Mouse (Mus musculus) CD4-positive, CD25-positive, alpha-beta regulatory T cell, adult 4 months (primary cell): ENCODE measurements around the gene Olfr206. TPM values are rescaled to one million over a fixed set of nuclear protein-coding genes. Genes with fewer than 3 reads are reported as not detected.
A peak's percentile ranks its signal among the peaks of the same experiment; 100 is the strongest.
"Not testable (repeated sequence)": the region's sequence is repeated elsewhere in the genome, so short reads cannot be mapped to it uniquely, and the experiment has no call there.

Experiments
- ATAC-seq: one replicate; pipeline ENCODE4 v1.8.0; 2017
- polyA plus RNA-seq, 2 experiments: library from polyadenylated mRNA; unstranded; fragments of 100-300 nt; shearing (Covaris generic); gene quantifications; one replicate each; pipeline ENCODE4 v1.2.1; 2017

The Olfr206 gene
- not detected for polyA plus RNA-seq

GRCm38 (mm10) chr16:59349146-59349545 lies at the start of gene Olfr206:
Gene Olfr206, minus strand, starts transcription at chr16:59349246.
- no peak for ATAC-seq

- ATAC-seq: peak; percentile 43
Observed at GRCm38 (mm10) chr16:59393300-59393699, 44.3 kb upstream of the Olfr206 start.

GRCm38 (mm10) chr16:59363893-59364292 lies 14.8 kb upstream of the Olfr206 start, which contains the start of gene Olfr209:
Gene Olfr209, minus strand, starts transcription at chr16:59363993.
- no peak for ATAC-seq

- ATAC-seq: no peak
Observed at GRCm38 (mm10) chr16:59331038-59331437, 18.0 kb downstream of the Olfr206 start, which contains the start of gene Olfr205. Gene Olfr205, minus strand, starts transcription at chr16:59331138.

GRCm38 (mm10) chr16:59323262-59323661 lies 25.8 kb downstream of the Olfr206 start:
- ATAC-seq: not testable (repeated sequence)

- ATAC-seq: no peak
Observed at GRCm38 (mm10) chr16:59318148-59318547, 30.9 kb downstream of the Olfr206 start, which contains the start of gene Olfr204. Gene Olfr204, minus strand, starts transcription at chr16:59318248.

GRCm38 (mm10) chr16:59298581-59298980 lies 50.5 kb downstream of the Olfr206 start, which contains the start of gene Olfr203:
Gene Olfr203, plus strand, starts transcription at chr16:59298881.
- no peak for ATAC-seq

Other genes with a start within 250 kb of the Olfr206 start
- gene Olfr193, start 237.4 kb downstream of the Olfr206 start, polyA plus RNA-seq: not detected
- not detected for gene Olfr194, start 228.2 kb downstream of the Olfr206 start, polyA plus RNA-seq
- gene Olfr195, start 202.2 kb downstream of the Olfr206 start, polyA plus RNA-seq: not detected
- not detected for gene Olfr196, start 178.8 kb downstream of the Olfr206 start, polyA plus RNA-seq
- not detected for gene Olfr198, start 145.7 kb downstream of the Olfr206 start, polyA plus RNA-seq
- not detected for gene Olfr199, start 129.5 kb downstream of the Olfr206 start, polyA plus RNA-seq
- gene Olfr201, start 76.6 kb downstream of the Olfr206 start, polyA plus RNA-seq: not detected
- gene Olfr202, start 62.5 kb downstream of the Olfr206 start, polyA plus RNA-seq: not detected
- not detected for gene Olfr203, start 50.4 kb downstream of the Olfr206 start, polyA plus RNA-seq
- not detected for gene Olfr204, start 31.0 kb downstream of the Olfr206 start, polyA plus RNA-seq
- gene Olfr205, start 18.1 kb downstream of the Olfr206 start, polyA plus RNA-seq: not detected
- not detected for gene Olfr209, start 14.7 kb upstream of the Olfr206 start, polyA plus RNA-seq
- not detected for gene Gabrr3, start 58.1 kb upstream of the Olfr206 start, polyA plus RNA-seq
- gene Riox2, start 122.5 kb upstream of the Olfr206 start, polyA plus RNA-seq: 100 to 1,000 TPM in 1 of 2 experiments, 10 to 100 TPM in 1; 85.6 to 101 TPM